Mouse (Mus musculus): Measurements from ENCODE around the gene Rps25. TPM values are rescaled to one million over a fixed set of nuclear protein-coding genes. Genes with fewer than 3 reads are reported as not detected.
"Not testable (repeated sequence)": the region's sequence is repeated elsewhere in the genome, so short reads cannot be mapped to it uniquely, and the experiment has no call there.

Gene Rps25
- polyA plus RNA-seq (2015; fragmentation: Nextera tagmentation; extraction: Ambion mirVana) = 1,882 and 2,019 TPM in 2 replicates

DNA sequence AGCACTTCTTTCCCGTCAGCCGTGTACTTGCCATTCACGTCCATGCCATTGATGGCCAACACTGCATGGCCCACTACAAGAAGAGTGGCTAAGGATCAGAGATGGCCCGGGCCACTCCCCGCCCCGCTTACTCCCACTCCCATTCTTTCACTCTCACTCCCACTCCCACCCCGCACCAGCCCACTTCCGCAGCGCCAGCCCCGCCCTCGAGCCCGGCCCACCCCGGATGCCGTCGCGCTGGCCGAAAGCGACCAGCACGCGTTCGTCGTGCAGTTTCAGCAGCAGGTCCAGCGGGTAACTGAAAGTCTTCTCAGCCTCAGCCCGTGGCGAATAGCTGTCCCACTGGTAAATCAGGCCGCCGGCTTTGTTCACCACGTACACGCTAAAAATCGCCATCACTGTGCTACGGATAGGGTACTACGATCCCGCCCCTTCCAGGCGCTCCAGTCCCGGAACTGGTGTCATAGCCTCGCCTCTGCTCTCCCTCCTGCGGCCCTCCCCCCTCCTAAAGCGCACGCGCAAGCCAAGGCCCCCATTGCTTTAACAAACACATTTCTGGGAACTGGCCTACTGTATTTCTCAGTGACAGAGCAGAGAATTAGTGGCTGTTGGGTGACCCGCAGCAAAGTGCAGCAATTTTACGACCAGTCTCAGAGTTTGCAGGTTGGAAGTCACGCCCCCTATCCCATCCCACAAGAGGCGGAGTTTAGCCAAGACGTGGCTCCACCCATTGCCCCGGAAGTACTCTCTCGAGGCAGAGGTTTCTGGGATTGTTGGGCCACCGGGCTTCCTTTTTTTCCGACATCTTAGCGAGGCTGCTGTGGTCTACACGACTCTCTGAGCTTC is at the start of gene Rps25, which contains the start of gene Trappc4:
Gene Rps25 (plus strand): TSS at position 234 of the 846 bp plus-strand sequence.
Gene Trappc4 (minus strand): TSS at position 695 of the 846 bp plus-strand sequence.
- H3K9ac ChIP-seq = peak within 1 kb of the TSS; percentile 91
- peak; percentile 97 for ATAC-seq (replicated peaks; ENCODE audit: low FRiP score)
- peak within 1 kb of the TSS; percentile 99 for H3K27ac ChIP-seq
- H3K36me3 ChIP-seq = peaks cover 70% of the 10 kb centered on the region
- H3K4me2 ChIP-seq = peak within 1 kb of the TSS; percentile 63
- H3K4me3 ChIP-seq (replicated peaks) = peak within 1 kb of the TSS; percentile 86
- 1% methylated on average over 51 of the region's 51 CpGs for WGBS
- H3K9me3 ChIP-seq (replicated peaks) = no peaks in the 10 kb centered on the region
- H3K4me1 ChIP-seq = peaks cover 15% of the 10 kb centered on the region
- H3K27me3 ChIP-seq = no peaks in the 10 kb centered on the region

GRCm38 (mm10) chr9:44357207-44357606 is 49.7 kb upstream of the Rps25 start:
- H3K27me3 ChIP-seq = no peaks in the 10 kb centered on the region
- H3K4me1 ChIP-seq = peaks cover 8% of the 10 kb centered on the region
- H3K4me3 ChIP-seq (replicated peaks) = no peak overlapping the region
- H3K36me3 ChIP-seq = peaks cover 77% of the 10 kb centered on the region
- WGBS = 73% methylated on average over 4 of the region's 4 CpGs
- ATAC-seq (replicated peaks; ENCODE audit: low FRiP score) = no peak
- no peak overlapping the region for H3K27ac ChIP-seq
- H3K9me3 ChIP-seq (replicated peaks) = no peaks in the 10 kb centered on the region
- no peak overlapping the region for H3K9ac ChIP-seq
- no peak overlapping the region for H3K4me2 ChIP-seq

GRCm38 (mm10) chr9:44361190-44361917 is 45.6 kb upstream of the Rps25 start, which contains the start of gene Vps11:
TSS of gene Vps11 (minus strand) at chr9:44361670.
- Histone ChIP-seq H3K36me3 (peaks cover 35% of the 10 kb centered on the region), H3K4me3 (replicated peaks) (peak within 1 kb of the TSS; percentile 80), H3K27me3 (no peaks in the 10 kb centered on the region), H3K27ac (peak within 1 kb of the TSS; percentile 80), H3K9me3 (replicated peaks) (no peaks in the 10 kb centered on the region), H3K9ac (peak within 1 kb of the TSS; percentile 85), H3K4me1 (peaks cover 8% of the 10 kb centered on the region), H3K4me2 (peak within 1 kb of the TSS; percentile 76)
- peak; percentile 89 for ATAC-seq (replicated peaks; ENCODE audit: low FRiP score)
- under 1% methylated on average over 44 of the region's 44 CpGs for WGBS

DNA sequence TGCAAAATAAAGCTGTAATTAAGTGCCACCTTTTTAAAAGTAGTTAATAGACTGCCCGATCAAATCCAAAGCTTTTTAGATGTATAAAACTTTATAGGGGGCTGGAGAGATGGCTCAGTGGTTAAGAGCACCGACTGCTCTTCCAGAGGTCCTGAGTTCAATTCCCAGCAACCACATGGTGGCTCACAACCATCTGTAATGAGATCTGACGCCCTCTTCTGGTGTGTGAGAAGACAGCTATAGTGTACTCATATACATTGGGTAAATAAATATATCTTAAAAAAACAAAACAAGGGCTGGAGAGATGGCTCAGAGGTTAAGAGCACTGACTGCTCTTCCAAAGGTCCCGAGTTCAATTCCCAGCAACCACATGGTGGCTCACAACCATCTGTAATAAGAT is 45.0 kb upstream of the Rps25 start:
- not testable (repeated sequence) for H3K4me1 ChIP-seq
- H3K27ac ChIP-seq = peak overlapping the region; percentile 80
- peak overlapping the region; percentile 85 for H3K9ac ChIP-seq

GRCm38 (mm10) chr9:44364480-44364879 is 42.5 kb upstream of the Rps25 start:
- Histone ChIP-seq H3K4me1 (peaks cover 8% of the 10 kb centered on the region), H3K9me3 (replicated peaks) (no peaks in the 10 kb centered on the region), H3K36me3 (peaks cover 5% of the 10 kb centered on the region), H3K4me3 (replicated peaks) (no peak overlapping the region), H3K27ac (no peak overlapping the region), H3K27me3 (no peaks in the 10 kb centered on the region), H3K4me2 (no peak overlapping the region), H3K9ac (no peak overlapping the region)
- 59% methylated on average over 3 of the region's 3 CpGs for WGBS
- no peak for ATAC-seq (replicated peaks; ENCODE audit: low FRiP score)

More for the DNA sequence above, 45.0 kb upstream of the Rps25 start:
- Histone ChIP-seq H3K4me3 (replicated peaks) (peak overlapping the region; percentile 80), H3K36me3 (peaks cover 29% of the 10 kb centered on the region), H3K4me2 (peak overlapping the region; percentile 76)
- not testable (repeated sequence) for H3K9me3 ChIP-seq (replicated peaks); H3K27me3 ChIP-seq
- WGBS = 43% methylated on average over 4 of the region's 4 CpGs
- peak; percentile 40; the same call in 1 of the 2 replicates for ATAC-seq (replicated peaks; ENCODE audit: low FRiP score)

GRCm38 (mm10) chr9:44373386-44373785 is 33.6 kb upstream of the Rps25 start:
- no peak for ATAC-seq (replicated peaks; ENCODE audit: low FRiP score)

DNA sequence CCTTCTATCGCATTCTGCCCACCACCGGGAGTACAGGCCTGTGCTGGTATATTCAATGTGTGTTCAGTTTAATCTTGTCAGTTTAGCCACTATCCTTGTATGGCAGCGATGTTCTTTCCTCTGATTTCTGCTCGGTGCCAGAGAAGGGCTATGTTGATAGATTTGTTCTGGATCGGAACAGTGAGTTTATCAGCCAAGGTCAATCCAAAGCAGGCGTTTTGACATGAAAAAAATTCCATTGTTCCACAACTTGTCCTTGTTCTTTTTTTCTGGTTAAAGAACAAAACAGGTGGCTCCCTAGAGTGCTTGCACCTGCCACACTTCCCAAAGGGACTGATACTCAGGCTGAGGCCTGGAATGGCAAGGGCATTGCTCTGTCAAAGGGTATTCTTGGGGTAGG is 30.8 kb upstream of the Rps25 start:
- no peak for ATAC-seq (replicated peaks; ENCODE audit: low FRiP score)
- 89% methylated on average over 6 of the region's 6 CpGs for WGBS
- no peak overlapping the region for H3K9ac ChIP-seq
- H3K4me2 ChIP-seq = no peak overlapping the region
- peaks cover 21% of the 10 kb centered on the region for H3K4me1 ChIP-seq
- no peaks in the 10 kb centered on the region for H3K9me3 ChIP-seq (replicated peaks)
- H3K4me3 ChIP-seq (replicated peaks) = no peak overlapping the region
- H3K27me3 ChIP-seq = no peaks in the 10 kb centered on the region
- peaks cover 6% of the 10 kb centered on the region for H3K36me3 ChIP-seq
- no peak overlapping the region for H3K27ac ChIP-seq

More at GRCm38 (mm10) chr9:44373386-44373785, 33.6 kb upstream of the Rps25 start:
- Histone ChIP-seq H3K4me2 (no peak overlapping the region), H3K4me1 (peaks cover 4% of the 10 kb centered on the region), H3K9me3 (replicated peaks) (no peaks in the 10 kb centered on the region), H3K27ac (no peak overlapping the region), H3K4me3 (replicated peaks) (no peak overlapping the region), H3K36me3 (no peaks in the 10 kb centered on the region), H3K9ac (no peak overlapping the region), H3K27me3 (no peaks in the 10 kb centered on the region)

DNA sequence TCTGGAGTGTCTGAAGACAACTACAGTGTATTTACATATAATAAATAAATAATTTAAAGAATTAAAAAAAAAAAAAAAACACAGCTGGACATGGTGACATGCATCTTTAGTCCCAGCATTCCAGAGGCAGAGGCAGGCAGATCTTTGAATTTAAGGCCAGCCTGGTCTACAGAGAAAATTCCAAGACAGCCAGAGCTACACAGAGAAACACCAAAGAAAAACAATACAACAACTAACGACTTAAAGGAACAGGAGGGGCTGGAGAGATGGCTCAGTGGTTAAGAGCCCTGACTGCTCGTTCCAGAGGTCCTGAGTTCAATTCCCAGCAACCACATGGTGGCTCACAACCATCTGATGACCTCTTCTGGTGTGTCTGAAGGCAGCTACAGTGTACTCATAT is 29.6 kb upstream of the Rps25 start:
- 81% methylated on average over 2 of the region's 2 CpGs for WGBS
- Histone ChIP-seq H3K36me3 (peaks cover 18% of the 10 kb centered on the region), H3K4me1 (peaks cover 21% of the 10 kb centered on the region)
- not testable (repeated sequence) for H3K4me3 ChIP-seq (replicated peaks); H3K9ac ChIP-seq; H3K9me3 ChIP-seq (replicated peaks); ATAC-seq (replicated peaks; ENCODE audit: low FRiP score); H3K27me3 ChIP-seq; H3K4me2 ChIP-seq; H3K27ac ChIP-seq

DNA sequence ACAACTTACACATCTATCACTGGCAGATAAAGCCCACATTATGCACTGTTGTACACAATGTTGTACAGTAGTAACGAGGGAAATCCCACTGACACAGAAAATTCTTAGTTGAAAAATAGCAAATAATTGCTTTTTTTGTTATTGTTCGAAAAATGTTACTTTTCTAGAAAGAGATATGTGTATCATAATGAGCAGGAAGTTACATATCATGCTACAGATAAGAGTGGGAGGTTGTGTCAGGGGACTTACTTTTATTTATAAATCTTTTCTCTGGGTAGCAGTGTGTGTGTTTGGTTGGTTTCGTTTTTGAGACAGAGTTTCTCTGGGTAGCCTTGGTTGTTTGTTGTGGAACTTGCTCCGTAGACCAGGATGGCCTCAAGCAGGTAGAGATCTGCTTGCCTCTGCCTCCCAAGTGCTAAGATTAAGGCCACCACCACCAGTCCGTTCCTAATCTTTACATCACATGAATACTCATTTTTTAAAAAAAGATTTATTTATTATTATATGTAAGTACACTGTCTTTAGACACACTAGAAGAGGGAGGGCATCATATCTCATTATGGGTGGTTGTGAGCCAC is 28.7 kb upstream of the Rps25 start:
- peak overlapping the region; percentile 83 for H3K27ac ChIP-seq
- 84% methylated on average over 5 of the region's 5 CpGs for WGBS

DNA sequence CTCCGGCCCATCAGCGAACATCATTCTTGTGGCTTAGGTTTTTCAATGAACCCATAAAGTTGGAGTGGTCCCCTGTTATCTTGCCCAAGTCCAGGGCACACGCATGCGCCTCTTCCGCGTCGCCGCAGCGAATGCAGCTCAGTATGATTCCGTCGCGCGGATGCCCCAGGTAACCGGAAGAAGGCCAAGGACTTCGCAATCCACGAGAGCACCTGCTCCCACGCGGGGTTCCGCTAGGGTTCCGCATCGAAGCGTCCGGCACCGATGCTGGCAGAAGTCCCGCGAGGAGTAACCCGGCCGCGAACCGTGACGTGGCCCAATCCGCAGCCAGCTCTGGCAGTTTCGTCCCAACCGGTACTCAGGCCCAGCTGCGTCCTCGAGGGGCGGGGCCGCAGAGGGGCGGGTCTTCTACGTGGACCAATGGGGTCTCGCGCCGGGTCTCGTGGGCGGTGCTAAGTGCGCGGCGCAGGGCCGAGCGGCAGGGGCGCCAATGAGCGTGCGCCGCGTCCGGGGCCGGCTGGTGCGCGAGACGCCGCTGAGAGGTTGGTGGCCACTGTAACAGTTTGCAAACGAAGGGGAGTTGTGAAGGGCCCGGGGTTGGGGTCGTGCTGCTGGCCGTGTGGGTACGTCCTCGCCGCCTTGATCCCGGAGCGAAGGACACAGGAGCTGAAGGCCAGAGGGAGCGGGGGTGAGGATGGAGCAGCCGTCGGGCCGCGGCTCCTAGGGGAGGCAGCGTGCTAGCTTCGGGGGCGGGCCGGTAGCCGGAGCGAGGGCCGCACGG is 27.7 kb upstream of the Rps25 start, which contains the start of gene Hyou1:
Gene Hyou1 (plus strand): TSS at position 437 of the 781 bp plus-strand sequence.
- WGBS = under 1% methylated on average over 83 of the region's 83 CpGs
- peaks cover 37% of the 10 kb centered on the region for H3K36me3 ChIP-seq
- H3K9ac ChIP-seq = peak within 1 kb of the TSS; percentile 91
- H3K9me3 ChIP-seq (replicated peaks) = no peaks in the 10 kb centered on the region
- no peaks in the 10 kb centered on the region for H3K27me3 ChIP-seq
- H3K4me3 ChIP-seq (replicated peaks) = peak within 1 kb of the TSS; percentile 77
- ATAC-seq (replicated peaks; ENCODE audit: low FRiP score) = peak; percentile 98
- H3K4me1 ChIP-seq = peaks cover 21% of the 10 kb centered on the region
- H3K4me2 ChIP-seq = peak within 1 kb of the TSS; percentile 76
- H3K27ac ChIP-seq = peak within 1 kb of the TSS; percentile 87

More for the DNA sequence above, 28.7 kb upstream of the Rps25 start:
- Histone ChIP-seq H3K9me3 (replicated peaks) (no peaks in the 10 kb centered on the region), H3K4me1 (peaks cover 21% of the 10 kb centered on the region), H3K9ac (peak overlapping the region; percentile 65), H3K36me3 (peaks cover 27% of the 10 kb centered on the region), H3K27me3 (no peaks in the 10 kb centered on the region), H3K4me3 (replicated peaks) (peak overlapping the region; percentile 77), H3K4me2 (peak overlapping the region; percentile 76)
- ATAC-seq (replicated peaks; ENCODE audit: low FRiP score) = no peak

GRCm38 (mm10) chr9:44379862-44380261 is 27.1 kb upstream of the Rps25 start:
- ATAC-seq (replicated peaks; ENCODE audit: low FRiP score) = peak; percentile 27

More at GRCm38 (mm10) chr9:44379862-44380261, 27.1 kb upstream of the Rps25 start:
- no peaks in the 10 kb centered on the region for H3K27me3 ChIP-seq
- H3K4me1 ChIP-seq = peaks cover 21% of the 10 kb centered on the region
- peaks cover 43% of the 10 kb centered on the region for H3K36me3 ChIP-seq
- peak overlapping the region; percentile 76 for H3K4me2 ChIP-seq
- WGBS = 9% methylated on average over 15 of the region's 15 CpGs
- peak overlapping the region; percentile 91 for H3K9ac ChIP-seq
- peak overlapping the region; percentile 77 for H3K4me3 ChIP-seq (replicated peaks)
- H3K27ac ChIP-seq = peak overlapping the region; percentile 87
- H3K9me3 ChIP-seq (replicated peaks) = no peaks in the 10 kb centered on the region
